In the genomic region with DNA sequence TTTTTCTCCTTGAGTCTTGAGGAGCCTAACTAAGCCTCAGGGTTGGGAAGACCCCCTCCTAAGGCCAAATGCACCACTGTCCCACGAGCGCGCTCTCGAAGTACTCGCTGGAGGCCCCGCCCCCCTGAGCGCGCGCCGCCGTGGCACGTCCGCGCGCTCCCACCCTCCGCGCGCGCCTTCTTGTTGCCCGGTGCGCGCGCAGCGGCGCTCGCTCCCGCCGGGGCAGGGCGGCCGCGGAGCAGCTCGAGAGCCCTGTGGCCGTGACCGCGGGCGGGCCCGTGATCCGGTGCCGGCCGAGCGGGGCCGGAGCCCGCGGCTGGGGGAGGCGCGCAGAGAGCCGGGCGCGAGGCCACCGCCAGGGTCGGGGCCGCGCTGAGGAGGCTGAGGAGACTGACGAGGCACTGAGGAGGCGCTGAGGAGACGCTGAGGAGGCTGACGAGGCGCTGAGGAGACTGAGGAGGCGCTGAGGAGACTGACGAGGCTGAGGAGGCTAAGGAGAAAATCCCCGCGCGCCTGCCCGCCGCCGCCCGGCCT, we compare ENCODE assay signal across 8 mouse cellular contexts. TPM values are rescaled to one million over a fixed set of nuclear protein-coding genes. Genes with fewer than 3 reads are reported as not detected.
DNase-seq lines count a peak whose midpoint lies in the region; ATAC-seq lines count a peak whose summit lies in the region.

A gene (plus strand): TSS at position 207 of the 534 bp plus-strand sequence.

- H3K27ac ChIP-seq in hindbrain, embryonic 13.5 days = peak within 1 kb of the TSS; percentile 99

- DNase-seq in NIH3T3 (ENCODE audit: low read depth) = peak; percentile 96
- peak; percentile 91 for DNase-seq in cerebellum, adult 9-10 months
- DNase-seq in frontal cortex, postnatal 14 days (ENCODE audit: low spot score in 2 of 2) = peak; percentile 73 to 78
- DNase-seq in layer of hippocampus, postnatal 14 days (ENCODE audit: low spot score in 2 of 2) = peak; percentile 86
- peak; percentile 91 for DNase-seq in lung, postnatal 10 days
- peak; percentile 76 for DNase-seq in retina, adult 2 months (ENCODE audit: low read depth, low spot score)
- peak; percentile 77 for DNase-seq in thymus, postnatal 25 days

- WGBS in hindbrain, embryonic 13.5 days = 0% methylated on average over 56 of the region's 67 CpGs

- H3K9ac ChIP-seq in hindbrain, embryonic 13.5 days = peak within 1 kb of the TSS; percentile 97

- H3K27me3 ChIP-seq in hindbrain, embryonic 13.5 days = no peaks in the 10 kb centered on the region

- peak; percentile 93 for ATAC-seq in hindbrain, embryonic 13.5 days (ENCODE audit: low FRiP score)

- H3K4me1 ChIP-seq in hindbrain, embryonic 13.5 days (replicated peaks) = peaks cover 32% of the 10 kb centered on the region

- no peaks in the 10 kb centered on the region for H3K9me3 ChIP-seq in hindbrain, embryonic 13.5 days

- no peaks in the 10 kb centered on the region for H3K36me3 ChIP-seq in hindbrain, embryonic 13.5 days

- H3K4me3 ChIP-seq in hindbrain, embryonic 13.5 days = peak within 1 kb of the TSS; percentile 93

- H3K4me2 ChIP-seq in hindbrain, embryonic 13.5 days = peak within 1 kb of the TSS; percentile 76

RNA-seq across cellular contexts. Expression of the gene that starts here (rescaled TPM):
- 10.2 and 10.9 TPM in 2 replicates for polyA plus RNA-seq in hindbrain, embryonic 13.5 days (2015; fragmentation: Nextera tagmentation; extraction: Ambion mirVana)
- 10 to 100 TPM; 65.7 to 71.0 TPM for total RNA-seq in layer of hippocampus, postnatal 14 days (2021)

Comparison
In these comparisons a context has a peak if more than half of its experiments do, and no peak if none do; other contexts are left out.
1. Peak in every context shown above with its lines: DNase-seq, ATAC-seq, H3K4me3 ChIP-seq and H3K27ac ChIP-seq.